Mouse (Mus musculus): ENCODE measurements around the gene Lrrc25.
A peak's percentile ranks its signal among the peaks of the same experiment; 100 is the strongest.

DNA sequence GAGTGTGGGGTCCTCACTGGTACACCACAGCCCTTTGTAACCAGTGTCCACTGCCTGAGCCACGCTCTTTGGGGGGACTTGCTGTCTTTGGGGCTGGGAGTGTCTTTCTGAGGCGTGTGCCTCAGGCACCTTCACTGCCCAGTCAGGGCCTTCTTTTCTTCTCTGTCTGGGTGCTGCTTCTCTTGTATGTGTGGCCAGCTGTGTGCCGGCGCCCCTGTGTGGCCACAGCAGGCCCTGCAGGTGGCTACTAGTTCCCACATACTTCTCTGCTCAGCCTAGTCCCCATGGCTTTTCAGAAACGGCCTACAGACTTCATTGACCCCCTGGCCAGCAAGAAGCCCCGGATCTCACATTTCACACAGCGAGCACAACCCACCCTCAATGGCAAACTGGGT lies 30.7 kb upstream of the Lrrc25 start:
- TF ChIP-seq E2F4 (IDR thresholded peaks at IDR 0.05; ENCODE audit: insufficient read depth) (no peak), USF1 (IDR thresholded peaks at IDR 0.05; ENCODE audit: low read depth) (no peak), POLR2A (IDR thresholded peaks at IDR 0.05; ENCODE audit: insufficient read length, low read depth) (no peak), SRF (IDR thresholded peaks at IDR 0.05; ENCODE audit: control insufficient read depth, insufficient read length, low read depth) (no peak), CEBPB (IDR thresholded peaks at IDR 0.05; ENCODE audit: insufficient read depth, poor library complexity, severe bottlenecking) (no peak), REST (IDR thresholded peaks at IDR 0.05; ENCODE audit: insufficient read depth, insufficient read length) (no peak), POLR2AphosphoS2 (IDR thresholded peaks at IDR 0.05; ENCODE audit: insufficient read length, low read depth) (no peak), MYOD1 (IDR thresholded peaks at IDR 0.05; ENCODE audit: control insufficient read depth in 1 of 3, insufficient read length in 2 of 3, low read depth in 2 of 3) (no peak), MAX (IDR thresholded peaks at IDR 0.05; ENCODE audit: low read depth) (no peak), MYOG (IDR thresholded peaks at IDR 0.05; ENCODE audit: control insufficient read depth in 1 of 3, insufficient read depth in 1 of 3, insufficient read length in 2 of 3, low read depth in 2 of 3) (peak in 1 of 3 experiments; percentile 18), TCF12 (IDR thresholded peaks at IDR 0.05; ENCODE audit: insufficient read depth, poor library complexity, severe bottlenecking) (no peak)

Measured in myocyte (in vitro differentiated cells).